Mouse (Mus musculus) adrenal gland, postnatal 25 days (tissue): ENCODE results near the gene Ccser1. TPM values are rescaled to one million over a fixed set of nuclear protein-coding genes. Genes with fewer than 3 reads are reported as not detected.
"Not testable (repeated sequence)": the region's sequence is repeated elsewhere in the genome, so short reads cannot be mapped to it uniquely, and the experiment has no call there.

ENCODE experiments used
- DNase-seq: peaks from one replicate; pipeline ENCODE4 v3.0.0; 2021; ENCODE audit warnings: mixed read lengths
- total RNA-seq: library from RNA; stranded (reverse); gene quantifications from 2 replicates; pipeline ENCODE4 v1.2.3, GENCODE M21; 2021

Gene Ccser1
- total RNA-seq, 1 experiment from 2014 or later, result 2.8 TPM

DNA sequence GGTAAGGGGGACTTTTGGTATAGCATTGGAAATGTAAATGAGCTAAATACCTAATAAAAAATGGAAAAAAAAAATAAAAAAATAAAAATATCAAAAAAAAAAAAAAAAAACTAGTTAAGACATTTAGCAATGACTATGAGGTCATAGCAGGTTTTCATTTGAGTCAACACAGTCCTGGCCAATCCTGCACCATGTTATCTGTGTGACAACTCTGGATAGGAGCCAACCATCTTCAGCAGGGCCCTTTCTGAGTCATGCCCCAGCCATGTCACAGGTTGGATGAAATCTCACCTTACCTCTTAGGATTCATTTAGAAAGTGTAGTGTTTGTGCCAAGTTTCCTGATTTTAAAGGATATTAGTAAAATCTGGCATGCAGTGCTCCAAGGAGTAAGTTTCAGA, 45.2 kb downstream of the Ccser1 start:
- DNase-seq, result no peak

DNA sequence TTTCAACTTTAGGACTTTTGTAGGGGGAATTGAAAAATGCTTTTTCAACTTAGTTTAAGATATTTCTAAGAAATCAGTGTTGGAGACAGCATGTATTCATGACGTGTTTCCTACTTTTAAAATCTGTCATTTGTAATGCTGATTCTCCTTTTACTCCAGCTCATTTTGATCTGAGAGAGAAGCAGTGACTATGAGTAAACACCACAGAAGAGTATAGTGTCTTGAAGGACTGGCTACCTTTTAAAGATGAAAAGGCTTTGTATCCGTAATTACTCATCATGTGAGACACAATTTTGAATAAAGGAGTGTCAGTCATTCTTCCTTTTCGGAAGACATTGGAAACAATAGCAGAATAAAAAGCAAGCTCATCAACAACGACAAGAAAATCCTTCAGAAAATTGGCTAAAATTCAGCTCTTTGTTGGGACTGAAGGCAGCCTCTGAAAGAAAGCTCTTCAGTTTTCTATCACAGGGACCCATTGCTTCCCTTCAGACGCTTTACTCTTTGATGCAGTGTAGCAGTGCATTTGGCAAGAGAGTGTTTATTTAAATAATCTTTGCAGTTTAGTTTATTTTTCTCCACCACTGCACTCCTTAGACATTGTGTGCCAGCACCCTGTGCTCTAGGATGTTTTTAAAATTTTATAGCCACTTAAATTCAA, 50.1 kb downstream of the Ccser1 start:
- no peak for DNase-seq

DNA sequence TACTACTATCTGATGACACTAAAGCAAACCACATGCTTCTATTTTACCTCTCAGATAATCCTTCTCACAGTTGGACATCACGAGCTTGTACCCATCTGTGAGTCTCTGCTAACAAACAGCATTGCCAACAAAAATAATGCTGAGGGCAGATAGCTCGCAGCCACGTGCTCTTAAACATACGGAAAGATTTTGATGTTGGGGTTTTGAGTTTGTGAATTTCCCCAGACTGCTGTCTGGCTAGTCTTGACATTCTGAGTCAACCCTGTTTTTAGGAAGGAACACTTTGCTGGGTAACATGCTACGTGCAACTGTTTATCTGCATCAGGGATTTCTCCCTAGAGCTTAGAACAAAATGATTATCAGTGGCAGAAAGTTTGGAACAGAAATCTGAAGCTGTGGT, 52.9 kb downstream of the Ccser1 start:
- DNase-seq, result no peak

DNA sequence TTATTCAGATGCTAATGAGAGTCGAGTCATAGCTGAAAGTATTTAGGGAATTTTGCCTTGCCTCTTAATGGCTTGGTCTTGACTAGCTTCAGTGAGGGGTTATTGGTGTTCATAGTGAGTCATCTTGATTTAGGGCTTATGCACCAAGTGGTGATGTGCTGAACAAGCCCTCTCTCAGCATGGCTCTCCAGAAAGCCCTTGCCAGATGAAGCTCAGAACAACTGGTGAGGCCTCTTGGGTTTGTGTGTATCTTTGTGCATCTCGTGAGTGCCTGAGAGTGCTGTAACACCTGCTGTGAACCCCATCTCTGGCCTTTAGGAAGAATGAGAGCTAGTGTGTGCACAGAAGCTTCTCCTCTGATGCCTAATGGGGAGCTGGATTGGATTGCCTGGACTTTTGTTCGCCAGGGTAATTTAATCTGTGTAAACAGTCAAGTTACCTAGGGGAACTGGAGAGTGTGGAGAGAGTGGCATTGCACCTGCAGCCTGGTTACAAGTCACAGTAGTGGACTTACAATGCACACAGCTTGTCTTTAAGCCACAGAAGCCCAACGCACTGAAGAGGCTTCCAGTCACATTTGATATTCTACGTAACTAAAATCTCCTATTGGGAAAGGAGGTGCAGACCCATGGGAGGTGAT, 53.5 kb downstream of the Ccser1 start:
- no peak for DNase-seq

DNA sequence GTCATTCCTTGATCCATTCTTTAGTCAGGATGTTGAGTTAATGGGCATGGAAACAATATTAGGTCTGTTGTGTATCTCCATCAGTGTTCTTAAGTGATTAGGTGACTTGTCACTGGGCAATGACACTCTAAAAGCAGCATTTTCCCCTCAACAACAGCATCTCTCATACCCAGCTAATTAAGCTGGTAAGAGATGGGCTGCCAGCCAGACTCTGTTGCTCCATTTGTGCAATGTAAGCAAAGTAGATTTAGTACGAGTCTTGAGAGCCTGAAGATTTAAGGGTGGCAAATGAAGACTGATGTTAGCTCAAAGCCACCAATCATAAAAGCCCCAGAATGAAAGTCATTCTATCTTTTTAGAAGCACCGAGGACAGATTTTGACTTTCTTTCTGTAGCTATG, 60.5 kb downstream of the Ccser1 start:
- DNase-seq, result no peak

DNA sequence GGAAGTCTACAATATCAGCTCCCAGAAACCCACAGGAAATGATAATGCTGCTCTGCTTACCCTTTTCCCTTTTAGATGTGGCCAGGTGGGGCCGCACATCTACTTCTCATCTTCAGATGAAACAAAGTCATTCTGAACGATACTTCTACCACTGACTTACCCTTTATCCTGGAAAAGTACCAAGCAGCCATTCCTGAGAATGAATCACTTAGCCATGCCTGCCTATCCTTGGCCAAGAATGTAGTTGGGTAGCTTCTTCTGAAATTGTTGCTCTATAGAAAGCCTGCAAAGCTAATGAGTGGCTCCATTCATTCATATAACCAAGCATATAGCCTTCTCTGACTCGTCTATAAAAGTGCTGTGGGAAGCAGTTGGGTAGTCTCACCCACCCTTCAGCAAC, 62.4 kb downstream of the Ccser1 start:
- DNase-seq, result no peak

DNA sequence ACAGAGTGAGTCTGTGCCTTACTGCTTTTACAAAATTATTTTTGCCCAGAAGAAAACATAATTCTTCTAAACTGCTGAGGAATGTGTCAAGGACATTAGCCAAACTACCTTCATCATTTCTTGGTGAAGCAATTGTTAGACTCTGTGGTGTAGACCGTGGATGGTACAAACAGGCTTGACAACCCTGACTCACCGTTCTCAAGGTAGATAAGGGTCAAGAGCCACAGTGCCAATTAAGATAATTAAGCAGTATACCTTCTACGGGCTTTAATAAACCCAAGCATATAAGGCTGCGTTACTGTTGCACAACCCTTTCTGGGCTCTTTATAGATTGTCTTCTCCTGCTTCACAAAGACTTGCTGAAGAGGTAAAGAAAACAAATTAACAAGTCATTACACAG, 66.4 kb downstream of the Ccser1 start:
- DNase-seq, result no peak

DNA sequence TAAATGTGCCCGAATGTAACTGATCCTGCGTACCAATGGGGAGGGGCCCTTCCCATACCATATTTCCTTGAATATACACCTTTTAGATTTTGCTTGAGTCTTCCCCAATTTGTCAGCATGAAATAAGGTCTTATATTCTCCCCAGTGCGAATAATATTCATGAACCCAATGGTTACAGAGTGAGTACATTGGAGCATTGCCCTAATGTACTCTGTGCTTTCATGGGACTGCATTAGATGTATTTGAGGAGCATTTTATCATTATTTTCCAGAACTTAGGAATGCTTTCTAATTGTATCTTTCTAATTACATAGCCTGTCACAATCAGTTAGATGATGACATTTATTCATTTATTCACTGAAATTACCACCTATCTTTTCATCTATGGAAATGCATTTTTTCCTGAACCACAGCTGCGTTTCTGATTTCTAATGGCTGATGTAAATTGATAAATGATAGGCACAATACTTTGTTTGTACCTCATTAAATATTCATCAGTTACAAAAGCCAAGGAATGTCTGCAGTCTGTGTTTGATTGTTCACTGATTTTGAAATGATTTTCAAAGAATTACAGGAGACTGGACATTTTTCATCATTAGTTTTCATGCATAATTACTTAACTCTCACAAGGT, 67.8 kb downstream of the Ccser1 start:
- DNase-seq, result no peak

DNA sequence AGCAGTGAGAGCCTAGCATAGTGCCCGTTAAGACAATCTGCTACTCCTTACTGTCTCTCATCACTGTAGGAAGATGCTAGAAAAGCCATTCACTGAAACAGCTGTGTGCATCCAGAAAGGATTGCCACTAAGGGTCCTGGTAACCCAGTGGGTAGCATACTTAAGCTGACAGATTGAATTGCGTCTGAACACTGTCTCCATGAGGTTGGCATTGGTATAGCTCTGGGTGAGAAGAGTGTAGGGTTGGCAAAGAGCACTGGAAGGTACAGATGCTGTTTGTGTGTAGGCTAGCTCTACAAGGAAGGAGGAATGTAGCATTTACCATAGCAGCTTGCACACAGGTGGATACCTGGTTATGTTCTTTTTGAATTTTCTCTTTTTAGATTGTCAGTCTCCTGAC, 68.6 kb downstream of the Ccser1 start:
- no peak for DNase-seq

DNA sequence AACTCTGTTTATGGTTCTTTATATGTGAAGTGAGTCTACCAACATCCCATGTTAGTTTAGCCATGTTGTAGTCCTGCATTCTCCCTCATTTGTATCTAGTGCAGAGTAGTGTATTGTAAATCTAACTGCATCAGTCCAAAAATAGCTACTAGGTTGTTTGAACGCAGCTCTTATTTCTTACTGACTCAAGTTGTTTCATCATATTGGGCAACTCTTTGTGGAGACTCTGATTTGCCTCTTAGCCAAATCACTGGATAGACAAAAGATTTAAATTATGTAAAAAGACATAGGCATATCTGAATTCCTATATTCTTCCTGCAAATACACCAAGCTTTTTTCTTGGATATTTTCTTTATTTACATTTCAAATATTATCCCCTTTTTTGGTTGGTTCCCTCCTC, 71.1 kb downstream of the Ccser1 start:
- no peak for DNase-seq

DNA sequence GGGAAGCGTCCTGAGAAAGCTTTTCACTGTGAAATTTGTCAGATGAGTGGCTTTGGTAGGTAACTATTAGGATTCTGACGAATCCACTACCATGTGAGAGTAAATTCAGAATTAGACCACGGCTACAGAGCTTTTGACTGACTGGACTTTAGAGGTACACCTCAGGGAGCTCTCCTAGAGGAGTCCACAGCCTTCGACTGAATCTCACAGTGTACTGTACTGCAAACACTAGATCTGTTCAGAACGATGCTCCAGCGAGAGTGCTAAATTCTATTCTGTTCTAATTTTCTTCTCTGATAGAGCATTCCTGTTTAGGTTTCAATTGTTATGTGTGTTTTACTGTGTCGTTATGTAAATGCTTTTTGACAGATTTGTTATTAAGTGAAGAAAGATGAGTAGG, 72.8 kb downstream of the Ccser1 start:
- DNase-seq, result no peak

DNA sequence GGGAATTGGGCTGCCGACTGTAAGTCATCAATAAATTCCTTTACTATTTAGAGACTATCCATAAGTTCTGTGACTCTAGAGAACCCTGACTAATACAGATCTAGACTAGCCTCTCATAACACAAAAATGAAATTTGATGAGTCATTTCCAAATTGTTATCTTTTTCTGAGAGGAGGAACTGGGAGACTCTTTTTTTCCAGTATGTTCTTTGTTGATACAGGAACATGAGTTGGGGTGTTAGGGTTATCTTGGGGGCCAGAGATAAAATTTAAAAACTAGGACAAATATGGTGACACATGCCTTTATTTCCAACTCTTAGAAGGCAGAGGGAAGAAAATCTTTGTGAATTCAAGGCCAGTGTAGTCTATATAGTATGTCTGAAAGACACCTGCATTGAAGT, 75.8 kb downstream of the Ccser1 start:
- not testable (repeated sequence) for DNase-seq

DNA sequence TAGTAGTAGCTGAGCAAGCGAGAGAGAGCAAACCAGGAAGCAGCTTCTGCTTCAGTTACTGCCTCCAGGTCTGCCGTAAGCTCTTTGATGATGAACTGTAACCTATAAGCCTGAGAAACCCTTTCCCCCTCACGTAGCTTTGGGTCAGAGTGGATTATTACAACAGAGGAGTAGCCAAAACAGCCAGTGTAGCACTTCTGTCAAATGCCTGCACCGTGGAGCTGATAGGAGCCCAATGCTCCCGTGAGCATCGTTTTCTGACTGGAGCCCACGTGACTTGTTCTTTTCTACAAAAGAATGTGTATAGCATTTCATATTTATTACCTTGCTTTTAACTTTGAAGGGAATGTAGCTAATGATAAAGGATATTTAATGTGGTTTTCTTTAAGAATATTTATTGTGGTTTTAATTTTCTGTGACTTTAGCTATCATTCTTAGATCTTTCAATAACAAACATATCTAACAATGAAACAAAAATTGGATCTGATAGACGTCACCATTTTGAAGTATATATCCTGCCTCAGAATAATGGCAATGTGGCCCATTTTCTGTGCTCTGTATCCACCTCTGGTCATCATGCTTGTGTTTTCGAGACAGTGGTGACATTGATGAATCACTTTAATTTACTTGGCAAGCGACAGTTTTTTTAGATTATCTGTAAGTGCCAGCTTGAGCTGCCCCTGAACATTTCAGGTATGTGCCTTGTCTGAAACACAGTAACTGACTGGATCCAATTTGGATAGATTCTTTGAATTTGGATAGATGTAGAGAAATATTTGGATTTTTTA, 78.9 kb downstream of the Ccser1 start:
- DNase-seq, result no peak

DNA sequence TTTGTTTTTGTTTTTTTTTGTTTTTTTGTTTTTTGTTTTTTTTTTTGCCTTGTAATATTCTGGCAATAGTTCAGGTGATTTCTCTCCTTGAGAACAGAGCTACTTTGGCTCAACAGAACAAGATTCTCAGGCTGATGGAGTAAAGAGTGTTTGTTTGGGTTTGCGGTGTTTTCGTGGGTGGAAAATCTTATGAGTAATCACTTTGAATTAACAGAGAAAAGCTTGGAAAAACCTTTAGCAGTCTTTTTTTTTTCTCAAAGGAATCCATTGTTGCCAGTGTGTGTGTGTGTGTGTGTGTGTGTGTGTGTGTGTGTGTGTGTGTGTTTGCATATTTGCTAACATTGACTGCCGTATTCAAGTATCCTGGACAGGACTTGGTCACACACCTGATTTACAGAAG, 81.3 kb downstream of the Ccser1 start:
- DNase-seq, result no peak

DNA sequence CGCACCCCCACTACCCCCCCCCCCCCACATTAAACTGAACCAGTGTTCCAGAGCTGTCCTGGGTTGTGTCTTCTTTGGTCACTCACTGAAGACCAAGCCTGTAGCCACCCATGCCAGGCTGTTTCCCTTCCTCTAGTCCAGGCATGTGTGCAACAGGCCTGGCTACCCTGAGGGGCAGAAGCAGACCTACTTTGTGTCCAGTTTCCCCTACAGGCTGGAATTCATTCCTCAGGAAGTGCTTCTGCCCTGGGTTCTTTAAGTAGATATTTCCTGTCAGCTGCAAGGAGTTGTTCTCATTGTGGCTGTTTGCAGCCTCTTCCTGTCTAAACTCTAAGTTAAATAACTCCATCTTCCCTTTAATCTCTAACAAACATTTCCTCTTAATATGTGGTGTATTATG, 82.3 kb downstream of the Ccser1 start:
- DNase-seq, result no peak

DNA sequence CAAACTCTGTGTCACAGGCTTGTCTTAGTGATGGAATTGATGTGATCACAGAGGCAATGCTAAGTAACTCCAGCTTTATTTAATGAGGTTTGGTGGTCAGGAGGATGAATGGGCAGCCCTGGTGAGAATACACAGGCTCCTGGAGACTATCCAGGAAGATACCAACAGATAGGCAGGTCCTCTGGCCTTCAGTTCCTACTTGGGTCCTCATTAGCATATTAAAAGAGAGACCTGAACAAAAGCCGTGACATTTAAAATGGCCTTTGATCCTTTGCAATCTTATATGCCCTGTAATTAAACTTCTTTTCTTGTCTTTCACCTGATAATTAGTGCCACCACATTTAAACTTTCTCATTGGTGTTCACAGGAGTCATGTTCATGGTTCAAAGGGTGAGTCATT, 83.2 kb downstream of the Ccser1 start:
- no peak for DNase-seq

DNA sequence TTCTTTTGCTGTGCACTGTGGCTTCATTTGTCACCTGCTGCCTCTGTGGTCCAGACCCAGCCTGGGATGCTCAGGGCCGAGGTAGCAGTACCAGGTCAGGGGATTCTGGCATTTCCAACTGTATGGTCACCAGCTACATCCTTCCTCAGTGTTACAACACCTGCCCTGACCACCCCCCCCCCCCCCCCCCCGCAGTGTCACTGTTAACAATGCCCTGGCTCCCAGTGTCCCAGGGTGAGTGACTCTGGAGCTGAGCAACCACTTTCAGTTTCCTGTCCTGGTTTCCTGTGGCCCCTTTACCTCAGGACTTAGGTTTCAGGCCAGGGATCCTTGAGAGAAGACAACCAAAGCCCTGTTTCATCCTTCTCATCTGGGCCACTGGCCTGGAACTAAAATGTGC, 90.9 kb downstream of the Ccser1 start:
- no peak for DNase-seq

DNA sequence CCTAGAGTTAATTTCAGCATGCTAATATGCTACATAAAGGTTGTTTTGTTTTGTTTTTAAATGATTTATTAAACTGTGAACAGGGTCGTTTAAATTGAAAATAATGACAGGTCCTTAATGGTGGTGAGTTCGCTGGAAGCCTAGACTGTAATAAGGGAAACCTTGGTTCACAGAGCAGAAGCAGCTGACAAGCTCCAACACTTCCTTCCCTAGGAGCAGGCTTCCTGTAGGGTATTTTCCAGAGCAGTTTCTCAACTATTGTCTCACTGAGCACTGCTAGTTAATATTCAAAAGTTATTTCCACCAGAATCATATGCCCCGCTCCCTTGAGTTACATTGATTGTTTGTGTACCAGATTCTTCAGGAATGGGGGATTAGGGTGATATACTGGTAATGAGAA, 93.3 kb downstream of the Ccser1 start:
- no peak for DNase-seq

DNA sequence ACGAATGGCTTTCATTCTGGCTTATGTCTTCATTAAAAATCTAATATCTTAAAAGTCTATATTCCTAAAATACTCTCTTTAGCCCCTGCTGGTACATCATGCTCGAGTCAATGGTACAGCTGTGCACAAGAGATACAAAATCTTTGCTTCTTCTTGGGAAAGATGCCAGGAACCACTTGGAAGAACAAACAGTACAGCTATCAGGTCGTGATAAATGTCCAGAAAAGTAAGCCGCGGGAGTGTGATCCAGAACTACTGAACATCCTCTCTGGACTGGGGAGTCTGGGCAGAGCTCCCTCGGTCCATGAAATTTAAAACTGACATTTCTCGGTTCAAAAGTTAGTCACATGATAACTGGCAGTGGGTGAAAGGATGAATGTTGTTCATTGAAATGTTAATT, 99.4 kb downstream of the Ccser1 start:
- no peak for DNase-seq

DNA sequence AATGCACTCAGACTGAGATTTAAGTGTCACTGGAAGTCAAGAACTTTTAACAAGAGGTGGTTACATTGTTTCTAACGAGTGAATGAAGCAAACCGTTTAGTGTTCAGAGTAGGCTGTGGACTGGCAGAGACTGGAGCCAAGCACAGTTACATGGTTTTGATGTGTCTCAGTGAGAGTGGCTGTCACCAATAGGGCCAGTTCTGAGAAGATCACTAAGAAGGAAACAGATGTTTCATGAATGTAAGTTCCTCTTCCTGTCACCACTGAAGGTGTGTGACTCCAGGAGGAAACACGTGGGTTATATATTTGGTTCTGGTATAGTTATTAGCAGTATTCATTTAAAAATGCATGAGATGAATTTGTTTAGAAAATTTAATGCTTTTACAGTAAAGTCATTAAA, 112.8 kb downstream of the Ccser1 start:
- DNase-seq, result no peak

DNA sequence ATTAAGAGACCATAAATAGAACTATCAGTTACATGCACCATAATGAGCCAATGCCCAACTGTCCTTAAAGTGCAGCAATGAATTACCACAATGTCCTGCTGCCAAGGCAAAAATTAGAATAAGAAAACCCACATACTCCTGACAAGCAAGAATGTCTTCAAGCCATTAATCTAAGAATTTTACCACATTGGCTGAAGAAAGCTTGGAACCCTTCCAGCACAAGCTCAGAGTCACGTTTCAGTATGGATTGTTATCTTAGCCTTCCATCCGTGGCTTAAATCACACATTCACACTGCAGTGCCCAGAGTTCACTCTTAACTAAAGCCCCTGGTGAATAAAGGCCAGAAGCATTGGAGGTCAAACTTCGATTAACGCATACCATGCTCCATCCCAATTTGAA, 115.4 kb downstream of the Ccser1 start:
- no peak for DNase-seq

DNA sequence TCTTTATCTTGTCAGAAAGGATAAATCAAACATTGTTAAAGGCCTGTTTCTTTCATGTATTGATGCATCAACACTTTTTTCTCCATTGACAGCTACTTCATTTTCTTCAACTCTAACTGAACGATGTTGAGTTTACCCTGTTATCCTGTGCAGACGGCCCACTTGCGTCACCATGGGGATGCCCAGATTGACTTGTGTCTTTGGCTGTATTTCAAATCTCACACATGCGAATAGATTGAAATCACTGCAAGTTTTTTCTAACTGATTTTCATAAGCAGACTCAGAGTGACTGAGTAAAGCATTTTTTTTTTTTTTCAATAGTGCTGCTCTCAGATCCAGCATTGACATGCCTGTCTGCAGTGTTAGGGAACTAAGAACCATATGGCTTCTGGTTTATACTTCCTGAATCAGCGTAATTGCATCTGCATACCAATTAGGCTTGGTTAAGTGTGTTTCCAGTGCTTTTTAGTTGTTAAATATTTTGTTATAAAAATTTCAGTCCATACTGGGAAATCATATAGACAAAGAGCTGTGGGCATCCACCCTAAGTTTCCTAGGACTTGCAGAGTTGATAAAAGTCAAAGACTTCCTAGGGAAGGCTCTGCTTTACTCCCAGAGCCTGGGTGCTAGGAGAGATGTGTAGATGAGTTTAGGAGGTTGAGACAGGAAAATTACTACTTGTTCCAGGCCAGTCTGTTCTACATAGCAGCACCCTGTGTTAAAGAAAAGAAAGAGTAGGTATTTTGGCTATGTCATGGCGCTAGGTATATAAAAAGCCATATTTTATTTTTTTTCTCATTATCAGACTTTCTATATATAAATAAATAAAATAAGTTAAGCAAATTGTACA, 116.3 kb downstream of the Ccser1 start:
- DNase-seq, result no peak
